Mouse (Mus musculus) heart, embryonic 15.5 days (tissue): ENCODE measurements around the gene Pecam1. TPM values are rescaled to one million over a fixed set of nuclear protein-coding genes. Genes with fewer than 3 reads are reported as not detected.
"Not testable (repeated sequence)": the region's sequence is repeated elsewhere in the genome, so short reads cannot be mapped to it uniquely, and the experiment has no call there.

Source experiments
- ATAC-seq: fragments of 200-750 bp; cut with Nextera tagmentation; replicated peaks from 2 replicates; pipeline ENCODE4 v1.8.0; 2017; ENCODE audit warnings: low read depth, moderate TSS enrichment; ENCODE audit not compliant: insufficient number of reproducible peaks, insufficient read depth, low FRiP score
- H3K27ac ChIP-seq: fragments of 300-500 bp; sonication (generic); 2 replicates; pipeline ENCODE4 v1.5.1; 2015; ENCODE audit warnings: mild to moderate bottlenecking, inconsistent platforms
- H3K27me3 ChIP-seq: fragments of 300-500 bp; sonication (generic); 2 replicates; pipeline ENCODE4 v1.6.1; 2015; ENCODE audit warnings: inconsistent platforms
- H3K36me3 ChIP-seq: fragments of 300-500 bp; sonication (generic); 2 replicates; pipeline ENCODE4 v1.6.1; 2015; ENCODE audit warnings: mild to moderate bottlenecking, inconsistent platforms
- H3K4me1 ChIP-seq: fragments of 300-500 bp; sonication (generic); replicated peaks from 2 replicates; pipeline ENCODE4 v1.6.1; 2015; ENCODE audit warnings: inconsistent platforms
- H3K4me2 ChIP-seq: fragments of 300-500 bp; sonication (generic); 2 replicates; pipeline ENCODE4 v1.6.1; 2015; ENCODE audit warnings: inconsistent platforms, mild to moderate bottlenecking, moderate library complexity
- H3K4me3 ChIP-seq: fragments of 300-500 bp; sonication (generic); 2 replicates; pipeline ENCODE4 v1.5.1; 2015; ENCODE audit warnings: mild to moderate bottlenecking, inconsistent platforms
- H3K9ac ChIP-seq: fragments of 300-500 bp; sonication (generic); 2 replicates; pipeline ENCODE4 v1.6.1; 2015; ENCODE audit warnings: mild to moderate bottlenecking, inconsistent platforms
- H3K9me3 ChIP-seq: fragments of 300-500 bp; sonication (generic); replicated peaks from 2 replicates; pipeline ENCODE4 v1.6.1; 2016; ENCODE audit warnings: inconsistent platforms
- WGBS: fragments of 180-500 bp; shearing (Covaris S2); methylation state at CpG from one replicate; pipeline ENCODE4 v1.1.7; 2015; ENCODE audit warnings: mixed read lengths; 5-methylcytosine and 5-hydroxymethylcytosine counted together
- polyA plus RNA-seq: library from polyadenylated mRNA; unstranded; fragments of >200 nt; fragmentation: Nextera tagmentation; extraction: Ambion mirVana; gene quantifications from 2 replicates; pipeline ENCODE4 v1.2.1, GENCODE M21; 2015

Gene Pecam1
- polyA plus RNA-seq, 1 experiment from 2014 or later, result 69.2 TPM

DNA sequence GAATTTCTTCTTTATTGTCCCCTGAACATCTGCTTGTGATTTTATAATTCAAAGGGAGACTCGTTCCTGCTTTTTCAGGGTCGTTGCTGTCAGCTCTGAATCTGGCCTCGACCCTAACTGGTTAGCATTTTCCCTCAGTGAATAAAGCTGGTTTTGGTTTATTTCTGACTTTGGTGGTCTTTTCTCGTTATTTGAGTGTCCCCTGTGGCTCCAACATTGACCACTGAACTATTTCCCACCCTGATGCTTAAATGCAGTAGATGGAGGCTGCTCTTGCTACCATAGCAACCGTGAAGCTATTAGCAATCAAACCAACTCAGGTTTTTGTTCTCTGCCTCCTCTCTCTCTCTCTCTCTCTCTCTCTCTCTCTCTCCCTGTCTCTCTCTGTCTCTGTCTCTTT, 22.5 kb downstream of the Pecam1 start:
- 66% methylated on average over 5 of the region's 5 CpGs for WGBS
- no peak overlapping the region for H3K4me2 ChIP-seq
- no peak overlapping the region for H3K4me3 ChIP-seq
- peaks cover 28% of the 10 kb centered on the region for H3K4me1 ChIP-seq
- ATAC-seq, result no peak
- no peak overlapping the region for H3K9ac ChIP-seq
- H3K27ac ChIP-seq, result peak overlapping the region; percentile 11; the same call in 1 of the 2 replicates
- H3K27me3 ChIP-seq, result no peaks in the 10 kb centered on the region
- no peaks in the 10 kb centered on the region for H3K9me3 ChIP-seq
- no peaks in the 10 kb centered on the region for H3K36me3 ChIP-seq

DNA sequence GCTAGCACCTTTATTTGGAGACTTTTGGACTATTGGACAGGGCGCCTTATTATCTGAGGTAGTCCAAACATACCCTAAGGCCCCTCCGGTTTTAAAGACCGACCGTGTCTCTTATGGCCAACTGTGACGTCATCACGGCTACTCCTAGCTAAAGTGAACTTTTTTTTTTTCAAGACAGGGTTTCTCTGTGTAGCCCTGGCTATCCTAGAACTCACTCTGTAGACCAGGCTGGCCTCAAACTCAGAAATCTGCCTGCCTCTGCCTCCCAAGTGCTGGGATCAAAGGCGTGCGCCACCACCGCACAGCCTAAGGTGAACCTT, 25.6 kb downstream of the Pecam1 start:
- H3K9ac ChIP-seq, result not testable (repeated sequence)
- 89% methylated on average over 9 of the region's 9 CpGs for WGBS

DNA sequence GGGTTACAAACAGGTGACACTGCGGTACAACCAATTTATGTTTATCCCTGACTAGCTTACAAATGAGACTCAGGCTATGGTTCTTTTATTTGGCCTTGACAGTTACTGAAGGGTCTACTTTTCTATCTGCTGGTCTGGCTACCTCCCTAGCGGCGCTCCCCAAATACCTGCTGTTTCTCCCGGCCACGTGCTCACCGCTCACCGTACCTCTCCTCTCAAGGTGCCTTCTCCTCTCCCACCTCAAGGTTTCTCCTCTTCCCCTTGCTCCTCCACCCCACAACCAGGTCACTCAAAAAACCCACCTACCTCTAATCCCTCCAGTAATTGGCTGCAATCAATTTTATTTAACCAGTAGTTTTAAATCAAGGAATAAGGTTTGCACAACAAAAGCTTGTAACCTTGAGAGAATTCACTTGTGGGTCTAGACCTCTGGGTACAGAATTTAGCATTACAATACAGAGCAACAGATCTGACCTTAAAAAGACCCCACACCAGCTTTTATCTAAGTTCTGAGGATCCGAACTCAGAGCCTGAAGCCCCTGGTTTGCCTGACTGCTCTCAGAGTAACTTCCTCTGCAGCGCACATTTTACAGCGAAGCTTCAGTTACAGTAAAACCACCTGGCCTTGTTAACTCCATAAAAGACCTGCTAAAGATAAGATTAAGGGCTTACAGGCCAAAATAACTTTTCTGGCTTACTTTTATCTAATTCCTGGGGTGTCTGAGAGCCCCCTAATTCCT, 26.1 kb downstream of the Pecam1 start:
- WGBS, result 85% methylated on average over 10 of the region's 10 CpGs
- Histone ChIP-seq H3K9me3 (no peaks in the 10 kb centered on the region), H3K9ac (no peak overlapping the region), H3K27ac (no peak overlapping the region), H3K27me3 (no peaks in the 10 kb centered on the region), H3K4me2 (no peak overlapping the region), H3K36me3 (no peaks in the 10 kb centered on the region), H3K4me3 (no peak overlapping the region), H3K4me1 (peaks cover 19% of the 10 kb centered on the region)
- no peak for ATAC-seq

More for the DNA sequence above, 25.6 kb downstream of the Pecam1 start:
- H3K4me3 ChIP-seq, H3K9me3 ChIP-seq, ATAC-seq, H3K27me3 ChIP-seq, H3K36me3 ChIP-seq, H3K4me2 ChIP-seq, H3K27ac ChIP-seq: not testable (repeated sequence)
- H3K4me1 ChIP-seq, result peaks cover 19% of the 10 kb centered on the region

DNA sequence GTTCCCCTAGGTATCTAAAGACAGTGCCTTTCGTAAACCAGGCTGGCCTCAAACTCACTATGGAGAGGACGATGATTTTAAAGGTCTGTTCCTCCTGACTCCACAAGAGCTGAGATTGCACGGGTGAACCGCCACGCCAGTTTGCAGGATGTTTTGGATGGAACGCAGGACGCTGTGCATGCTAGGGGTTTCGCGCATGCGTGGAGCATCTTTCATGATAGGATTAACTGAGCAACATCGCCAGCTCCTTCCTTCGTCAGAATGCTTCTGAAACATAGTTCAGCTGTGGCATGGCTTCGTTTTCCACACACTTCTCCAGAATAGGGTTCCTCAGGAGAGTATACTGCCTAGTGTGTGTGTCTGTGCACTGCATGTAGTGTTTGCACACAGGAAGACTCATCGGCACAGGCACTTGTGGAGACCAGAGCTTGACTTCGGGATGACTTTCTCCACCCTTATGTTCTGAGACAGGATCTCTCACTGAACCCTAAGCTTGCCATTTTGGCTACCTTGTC, 26.8 kb downstream of the Pecam1 start:
- no peak overlapping the region for H3K4me3 ChIP-seq
- no peaks in the 10 kb centered on the region for H3K27me3 ChIP-seq
- H3K4me2 ChIP-seq, result peak overlapping the region; percentile 23; the same call in 1 of the 2 replicates
- WGBS, result 71% methylated on average over 15 of the region's 15 CpGs
- no peak for ATAC-seq
- no peaks in the 10 kb centered on the region for H3K36me3 ChIP-seq
- H3K4me1 ChIP-seq, result peaks cover 14% of the 10 kb centered on the region
- no peak overlapping the region for H3K9ac ChIP-seq
- H3K9me3 ChIP-seq, result no peaks in the 10 kb centered on the region
- 0 out of 2 replicates have a peak overlapping the region, but pooled peaks have one; percentile 9 for H3K27ac ChIP-seq

DNA sequence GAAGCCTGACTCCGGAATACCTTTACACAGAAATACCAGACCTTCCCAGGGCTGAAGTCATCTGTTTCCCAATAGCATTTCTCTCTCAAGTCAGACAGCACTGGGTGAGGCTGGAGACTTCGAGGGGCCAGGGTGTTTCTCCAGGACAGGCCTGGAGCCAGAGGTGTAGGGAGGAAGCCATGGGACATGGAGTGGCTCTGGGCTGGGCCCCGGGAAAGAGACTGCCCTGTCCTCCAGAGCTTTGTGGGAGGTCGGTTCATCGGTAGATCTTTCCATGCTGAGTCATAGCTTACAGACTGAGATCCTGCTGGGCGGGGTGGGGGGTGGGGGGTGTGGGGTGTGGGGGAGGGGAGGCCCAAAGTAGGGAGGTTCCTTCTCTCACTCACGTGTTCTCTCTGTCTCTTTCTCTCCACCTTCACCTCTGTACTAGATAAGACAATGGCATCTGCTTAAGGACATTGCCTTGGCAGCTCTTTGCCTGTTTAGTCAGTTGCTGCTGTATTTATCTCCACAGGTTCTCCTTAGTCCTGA, 27.5 kb downstream of the Pecam1 start:
- H3K4me2 ChIP-seq, result no peak overlapping the region
- 13% methylated on average over 7 of the region's 7 CpGs for WGBS
- H3K9ac ChIP-seq, result no peak overlapping the region
- no peaks in the 10 kb centered on the region for H3K36me3 ChIP-seq
- H3K27ac ChIP-seq, result 0 out of 2 replicates have a peak overlapping the region, but pooled peaks have one; percentile 9
- peak; percentile 78 for ATAC-seq
- H3K27me3 ChIP-seq, result no peaks in the 10 kb centered on the region
- no peaks in the 10 kb centered on the region for H3K9me3 ChIP-seq
- peaks cover 10% of the 10 kb centered on the region for H3K4me1 ChIP-seq
- no peak overlapping the region for H3K4me3 ChIP-seq

DNA sequence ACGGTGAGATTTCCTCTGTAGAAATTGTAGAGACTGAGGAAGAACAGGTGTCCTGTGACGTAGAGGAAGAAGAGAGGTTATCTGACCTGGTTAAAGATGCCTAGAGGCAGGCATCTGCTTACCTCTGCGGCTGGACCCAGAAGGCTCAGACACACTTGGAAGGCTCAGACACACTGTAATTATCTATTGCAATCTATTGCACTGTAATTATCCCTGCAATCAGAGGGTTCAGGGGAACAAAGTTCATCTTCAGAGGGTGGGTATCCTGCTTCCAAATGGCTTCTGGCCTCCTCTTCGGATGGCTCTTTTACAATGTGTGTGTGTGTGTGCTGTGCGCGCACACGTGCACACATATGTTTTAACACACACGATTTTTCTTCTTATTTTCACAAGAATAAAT, 30.0 kb downstream of the Pecam1 start:
- H3K9ac ChIP-seq, result no peak overlapping the region
- H3K4me3 ChIP-seq, result no peak overlapping the region
- H3K27me3 ChIP-seq, result no peaks in the 10 kb centered on the region
- H3K27ac ChIP-seq, result no peak overlapping the region
- ATAC-seq, result no peak
- H3K4me2 ChIP-seq, result no peak overlapping the region
- H3K9me3 ChIP-seq, result no peaks in the 10 kb centered on the region
- peaks cover 10% of the 10 kb centered on the region for H3K4me1 ChIP-seq
- WGBS, result 83% methylated on average over 8 of the region's 8 CpGs
- H3K36me3 ChIP-seq, result no peaks in the 10 kb centered on the region

DNA sequence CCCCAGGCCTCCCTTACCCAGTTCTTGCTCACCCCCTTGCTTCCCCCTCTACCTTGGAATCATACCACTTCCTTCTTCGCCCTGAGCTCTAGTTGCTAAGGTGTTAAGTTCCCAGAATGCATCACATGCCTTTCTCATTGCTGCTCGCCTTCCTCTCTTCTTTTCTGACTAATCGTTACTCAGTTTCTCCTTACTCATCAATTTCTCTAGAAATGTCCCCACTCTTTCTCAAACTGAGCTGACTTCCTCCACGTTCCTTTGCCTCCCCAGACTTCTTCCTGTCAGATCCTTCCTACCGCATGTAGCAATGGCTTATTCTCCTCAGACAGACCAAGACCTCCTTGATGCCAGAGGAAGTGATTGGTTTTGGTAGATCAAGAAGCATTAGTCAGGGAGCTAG, 33.9 kb downstream of the Pecam1 start:
- Histone ChIP-seq H3K27me3 (no peaks in the 10 kb centered on the region), H3K4me2 (no peak overlapping the region), H3K36me3 (no peaks in the 10 kb centered on the region), H3K4me3 (no peak overlapping the region), H3K27ac (no peak overlapping the region), H3K4me1 (no peaks in the 10 kb centered on the region), H3K9me3 (no peaks in the 10 kb centered on the region), H3K9ac (no peak overlapping the region)
- 80% methylated on average over 5 of the region's 5 CpGs for WGBS
- no peak for ATAC-seq

DNA sequence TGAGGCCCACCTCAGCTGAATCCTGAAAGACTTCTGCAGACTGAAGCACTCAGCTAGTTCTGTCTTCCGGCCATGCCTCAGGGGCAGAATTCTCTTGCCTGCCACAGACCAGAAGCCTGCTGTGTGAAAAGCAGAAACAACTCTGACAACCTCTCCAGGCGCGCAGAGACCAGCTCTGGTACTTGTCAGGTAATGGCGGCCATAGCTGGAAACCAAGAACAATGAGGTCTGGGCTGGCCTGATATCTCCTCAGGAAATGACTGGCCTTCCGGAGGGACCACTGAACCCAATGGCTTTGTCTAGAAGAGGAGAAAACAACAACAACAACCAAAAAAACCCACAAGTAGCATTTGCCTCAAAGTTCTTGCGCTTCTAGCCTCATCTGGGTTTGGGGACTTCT, 35.4 kb downstream of the Pecam1 start:
- no peaks in the 10 kb centered on the region for H3K36me3 ChIP-seq

DNA sequence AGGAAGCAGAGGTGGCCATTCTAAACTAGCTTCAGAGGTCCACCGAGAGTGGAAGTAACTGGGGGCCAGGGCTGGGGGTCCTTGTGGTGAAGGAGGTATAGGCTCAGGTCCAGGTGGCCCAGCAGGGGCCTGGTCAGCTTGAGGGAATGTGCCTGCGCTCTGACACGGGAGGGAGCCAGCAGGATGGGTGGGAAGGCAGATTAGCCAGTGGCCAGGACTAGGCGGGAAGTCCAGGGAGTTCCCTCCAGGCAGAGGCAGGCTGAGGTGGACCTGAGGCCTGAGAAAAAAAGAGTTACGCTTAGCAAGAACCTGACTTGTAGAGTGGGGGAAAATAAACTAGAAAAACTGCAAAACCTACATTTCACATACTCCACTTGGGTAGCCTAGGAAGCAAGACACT, 39.6 kb downstream of the Pecam1 start:
- no peak for ATAC-seq
- peaks cover 19% of the 10 kb centered on the region for H3K4me1 ChIP-seq
- H3K4me2 ChIP-seq, result peak overlapping the region; percentile 32; the same call in 1 of the 2 replicates
- no peaks in the 10 kb centered on the region for H3K36me3 ChIP-seq
- H3K4me3 ChIP-seq, result peak overlapping the region; percentile 7; the same call in 1 of the 2 replicates
- H3K9ac ChIP-seq, result no peak overlapping the region
- peak overlapping the region; percentile 47; the same call in 1 of the 2 replicates for H3K27ac ChIP-seq
- H3K9me3 ChIP-seq, result no peaks in the 10 kb centered on the region
- 58% methylated on average over 5 of the region's 5 CpGs for WGBS
- H3K27me3 ChIP-seq, result no peaks in the 10 kb centered on the region

More for the DNA sequence above, 35.4 kb downstream of the Pecam1 start:
- Histone ChIP-seq H3K9me3 (no peaks in the 10 kb centered on the region), H3K4me2 (peak overlapping the region; percentile 9; the same call in 1 of the 2 replicates), H3K27me3 (no peaks in the 10 kb centered on the region), H3K27ac (peak overlapping the region; percentile 83), H3K4me3 (peak overlapping the region; percentile 43), H3K9ac (0 out of 2 replicates have a peak overlapping the region, but pooled peaks have one; percentile 13), H3K4me1 (no peaks in the 10 kb centered on the region)
- ATAC-seq, result peak; percentile 72; the same call in 1 of the 2 replicates
- WGBS, result 58% methylated on average over 6 of the region's 6 CpGs

DNA sequence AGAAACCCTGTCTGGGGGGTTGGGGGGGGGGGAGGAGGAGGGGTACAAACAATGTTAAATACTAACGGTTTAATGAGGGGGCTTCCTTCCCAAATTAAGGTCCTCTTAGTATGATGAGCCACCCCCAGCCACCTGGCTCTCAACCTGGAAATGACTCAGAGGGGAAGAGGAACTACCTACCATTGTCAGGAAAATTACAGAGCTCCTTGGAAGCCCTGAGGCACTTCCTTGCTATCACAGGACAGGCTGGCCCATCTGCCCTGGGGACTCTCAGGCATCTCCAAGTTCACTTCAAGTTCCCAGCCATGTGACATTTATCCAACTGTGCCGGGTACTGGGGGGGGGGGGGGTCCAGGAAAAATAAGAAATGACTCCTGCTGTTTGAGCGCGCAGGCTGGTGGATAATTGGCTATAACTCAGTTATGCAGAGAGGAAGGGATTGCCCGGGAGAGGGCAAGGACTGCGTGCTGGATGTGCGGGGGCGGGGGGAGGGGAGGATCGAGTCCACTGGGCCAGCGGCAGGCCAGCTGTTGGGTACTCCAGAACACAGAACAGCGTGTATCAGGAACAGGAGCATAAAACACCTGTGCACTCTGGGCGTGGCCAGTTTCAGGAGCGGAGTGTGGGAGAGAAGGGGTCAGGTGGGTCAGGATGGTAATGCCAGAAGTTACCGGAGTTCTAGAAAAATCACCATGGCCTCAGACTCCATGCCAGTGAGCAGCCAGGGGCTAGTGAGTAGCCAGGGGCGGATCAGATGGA, 41.0 kb downstream of the Pecam1 start:
- 44% methylated on average over 15 of the region's 15 CpGs for WGBS
- H3K27ac ChIP-seq, result no peak overlapping the region; the same call in 1 of the 2 replicates
- H3K4me2 ChIP-seq, result peak overlapping the region; percentile 32
- H3K36me3 ChIP-seq, result no peaks in the 10 kb centered on the region
- no peaks in the 10 kb centered on the region for H3K27me3 ChIP-seq
- H3K9ac ChIP-seq, result no peak overlapping the region
- 0 out of 2 replicates have a peak, but pooled peaks have one; percentile 13 for ATAC-seq
- H3K9me3 ChIP-seq, result no peaks in the 10 kb centered on the region
- 0 out of 2 replicates have a peak overlapping the region, but pooled peaks have one; percentile 3 for H3K4me3 ChIP-seq
- H3K4me1 ChIP-seq, result peaks cover 19% of the 10 kb centered on the region

DNA sequence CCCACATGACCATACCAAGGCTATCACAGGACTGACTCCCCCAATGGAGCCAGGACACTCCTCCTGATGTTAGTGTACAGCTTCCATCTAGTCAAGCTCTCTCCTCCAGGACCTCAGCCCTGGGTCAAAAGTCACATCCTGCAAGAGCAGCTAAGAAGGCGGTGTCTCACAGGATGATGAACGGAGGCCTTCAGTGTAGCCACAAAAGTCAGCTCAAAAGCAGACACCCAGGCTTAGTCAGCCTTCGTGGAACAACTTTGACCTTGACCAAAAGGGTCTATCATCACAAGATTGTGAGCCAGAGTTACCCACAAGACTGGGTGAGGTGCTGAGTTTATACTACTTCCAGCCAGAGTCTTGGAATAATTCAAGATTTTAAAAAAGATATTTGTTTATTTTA, 42.6 kb downstream of the Pecam1 start:
- H3K36me3 ChIP-seq, result no peaks in the 10 kb centered on the region
- WGBS, result 53% methylated on average over 3 of the region's 3 CpGs
- H3K27ac ChIP-seq, result no peak overlapping the region
- H3K4me2 ChIP-seq, result 0 out of 2 replicates have a peak overlapping the region, but pooled peaks have one; percentile 8
- H3K9ac ChIP-seq, result no peak overlapping the region
- no peak overlapping the region for H3K4me3 ChIP-seq
- no peak for ATAC-seq
- H3K27me3 ChIP-seq, result no peaks in the 10 kb centered on the region
- no peaks in the 10 kb centered on the region for H3K9me3 ChIP-seq
- H3K4me1 ChIP-seq, result peaks cover 19% of the 10 kb centered on the region
